29 mouse cellular contexts compared by ENCODE assay signal in the genomic region with DNA sequence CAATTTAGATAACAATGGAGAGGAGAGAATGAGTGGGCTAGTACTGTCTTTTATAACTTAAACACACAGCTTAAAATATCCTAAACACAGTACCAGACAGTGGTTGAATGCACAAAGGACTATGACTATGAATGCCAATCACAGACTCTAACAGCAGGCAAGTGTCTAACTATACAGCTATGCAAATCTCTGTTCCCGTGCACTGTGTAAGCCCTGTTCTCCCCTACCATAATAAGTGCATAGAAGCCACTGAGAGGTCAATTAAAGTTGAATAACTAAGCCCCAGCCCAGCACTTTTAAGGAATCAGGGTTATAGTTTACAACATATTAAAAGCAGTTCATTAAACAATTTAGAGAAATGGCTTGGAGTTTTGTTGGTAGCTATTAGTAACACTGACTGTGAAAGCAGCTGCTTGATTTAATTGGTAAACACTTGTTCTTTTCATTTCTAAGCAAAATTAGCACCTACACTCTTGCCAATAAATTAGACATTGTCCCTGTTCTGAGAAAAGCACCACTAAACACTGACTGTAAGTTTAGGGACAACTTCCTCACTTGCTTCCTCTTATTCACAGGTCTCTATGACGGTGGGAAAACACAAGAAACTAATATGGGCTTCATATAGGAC.
DNase-seq lines count a peak whose midpoint lies in the region; ATAC-seq and TF ChIP-seq lines count a peak whose summit lies in the region.
"Had no signal": no experiment of that assay in that cellular context is flagged by ENCODE, and none has a peak within 500 bp of the region (broad histone marks: within the 10 kb centered on the region; RNA-seq: fewer than 3 reads in every experiment).

No protein-coding gene starts in this region.

- H3K27me3 ChIP-seq in limb, embryonic 12.5 days: no peaks in the 10 kb centered on the region
- no peaks in the 10 kb centered on the region for H3K27me3 ChIP-seq in limb, embryonic 10.5 days (ENCODE audit: low read depth, poor library complexity, severe bottlenecking)
- H3K27me3 ChIP-seq in forebrain, embryonic 12.5 days: 0 out of 2 replicates have a peak, but pooled peaks cover 3% of the 10 kb centered on the region
- no peaks in the 10 kb centered on the region for H3K27me3 ChIP-seq in forebrain, postnatal 0 days (ENCODE audit: insufficient read depth, low read length)
- H3K27me3 ChIP-seq: embryonic facial prominence, embryonic 12.5 days; hindbrain, embryonic 15.5 days; limb, embryonic 15.5 days; liver, embryonic 13.5 days; megakaryocyte, embryonic 14.5 days had no signal

- H3K27ac ChIP-seq in limb, embryonic 12.5 days: no peak overlapping the region
- no peak overlapping the region for H3K27ac ChIP-seq in limb, embryonic 10.5 days
- H3K27ac ChIP-seq in forebrain, embryonic 12.5 days: no peak overlapping the region
- no peak overlapping the region for H3K27ac ChIP-seq in forebrain, postnatal 0 days (ENCODE audit: low read depth, low read length)
- H3K27ac ChIP-seq: embryonic facial prominence, embryonic 12.5 days; hindbrain, embryonic 10.5 days; hindbrain, embryonic 15.5 days; kidney, postnatal 0 days; limb, embryonic 15.5 days; liver, embryonic 13.5 days; stomach, postnatal 0 days had no signal

- no peaks in the 10 kb centered on the region for H3K4me1 ChIP-seq in limb, embryonic 12.5 days (replicated peaks)
- no peaks in the 10 kb centered on the region for H3K4me1 ChIP-seq in limb, embryonic 10.5 days
- H3K4me1 ChIP-seq in forebrain, embryonic 12.5 days: no peaks in the 10 kb centered on the region
- no peaks in the 10 kb centered on the region for H3K4me1 ChIP-seq in forebrain, postnatal 0 days (ENCODE audit: insufficient read depth)
- H3K4me1 ChIP-seq: embryonic facial prominence, embryonic 12.5 days; hindbrain, embryonic 10.5 days; hindbrain, embryonic 15.5 days; limb, embryonic 15.5 days; liver, embryonic 13.5 days; megakaryocyte, embryonic 14.5 days had no signal

- H3K36me3 ChIP-seq in limb, embryonic 12.5 days: no peaks in the 10 kb centered on the region
- no peaks in the 10 kb centered on the region for H3K36me3 ChIP-seq in limb, embryonic 10.5 days
- H3K36me3 ChIP-seq in forebrain, embryonic 12.5 days (replicated peaks): no peaks in the 10 kb centered on the region
- H3K36me3 ChIP-seq in forebrain, postnatal 0 days (ENCODE audit: insufficient read depth): no peaks in the 10 kb centered on the region
- H3K36me3 ChIP-seq: embryonic facial prominence, embryonic 12.5 days; G1E; hindbrain, embryonic 10.5 days; hindbrain, embryonic 15.5 days; limb, embryonic 15.5 days; liver, embryonic 13.5 days had no signal

- H3K4me3 ChIP-seq in limb, embryonic 12.5 days (replicated peaks): no peak overlapping the region
- no peak overlapping the region for H3K4me3 ChIP-seq in limb, embryonic 10.5 days
- no peak overlapping the region for H3K4me3 ChIP-seq in forebrain, embryonic 12.5 days (replicated peaks)
- H3K4me3 ChIP-seq in forebrain, postnatal 0 days (ENCODE audit: low read depth, low read length): no peak overlapping the region
- H3K4me3 ChIP-seq: embryonic facial prominence, embryonic 12.5 days; hindbrain, embryonic 10.5 days; hindbrain, embryonic 15.5 days; limb, embryonic 15.5 days; liver, embryonic 13.5 days; megakaryocyte, embryonic 14.5 days had no signal

- H3K9me3 ChIP-seq in limb, embryonic 12.5 days: no peaks in the 10 kb centered on the region
- H3K9me3 ChIP-seq in limb, embryonic 10.5 days (replicated peaks): no peaks in the 10 kb centered on the region
- no peaks in the 10 kb centered on the region for H3K9me3 ChIP-seq in forebrain, embryonic 12.5 days
- no peaks in the 10 kb centered on the region for H3K9me3 ChIP-seq in forebrain, postnatal 0 days (ENCODE audit: low read length)
- H3K9me3 ChIP-seq: embryonic facial prominence, embryonic 12.5 days; G1E; hindbrain, embryonic 10.5 days; hindbrain, embryonic 15.5 days; limb, embryonic 15.5 days; liver, embryonic 13.5 days; megakaryocyte, embryonic 14.5 days had no signal

- TF ChIP-seq CTCF in forebrain, postnatal 0 days (IDR thresholded peaks at IDR 0.05; ENCODE audit: low read depth): no peak

- H3K9ac ChIP-seq in limb, embryonic 12.5 days (replicated peaks): no peak overlapping the region
- H3K9ac ChIP-seq in forebrain, embryonic 12.5 days: no peak overlapping the region
- H3K9ac ChIP-seq in forebrain, postnatal 0 days: no peak overlapping the region
- H3K9ac ChIP-seq: embryonic facial prominence, embryonic 12.5 days; hindbrain, embryonic 15.5 days; limb, embryonic 15.5 days; liver, embryonic 13.5 days had no signal

- WGBS in limb, embryonic 12.5 days: 59% methylated on average over 2 of the region's 2 CpGs
- WGBS in limb, embryonic 10.5 days: 90% methylated on average over 2 of the region's 2 CpGs
- 33% methylated on average over 2 of the region's 2 CpGs for WGBS in forebrain, embryonic 12.5 days
- WGBS in forebrain, postnatal 0 days: 10% methylated on average over 2 of the region's 2 CpGs

- H3K4me2 ChIP-seq in limb, embryonic 12.5 days: no peak overlapping the region
- H3K4me2 ChIP-seq in forebrain, embryonic 12.5 days: no peak overlapping the region
- no peak overlapping the region for H3K4me2 ChIP-seq in forebrain, postnatal 0 days (ENCODE audit: low read depth)
- H3K4me2 ChIP-seq: embryonic facial prominence, embryonic 12.5 days; hindbrain, embryonic 15.5 days; limb, embryonic 15.5 days; liver, embryonic 13.5 days had no signal

- no peak for DNase-seq in limb, embryonic 10.5 days (ENCODE audit: low spot score)
- DNase-seq in R1 (ENCODE audit: low read depth, low spot score): peak; percentile 21
- DNase-seq in forebrain, postnatal 0 days: peak; percentile 14
- DNase-seq in ovary, postnatal 14 days (ENCODE audit: low spot score): no peak
- DNase-seq in heart, adult 11 months: no peak
- DNase-seq: adrenal gland, postnatal 10 days; cerebellum, adult 8-10 months; cerebellum, postnatal 36 days; gastrocnemius, postnatal 10 days; heart, postnatal 14 days; kidney, adult 2 months; kidney, postnatal 4 days; liver, embryonic 13.5 days; lung, adult 18-20 months; lung, postnatal 4 days; right cerebral cortex, postnatal 4 days; thymus, adult 2 months; thymus, postnatal 36 days had no signal

- 0 out of 2 replicates have a peak, but pooled peaks have one; percentile 56 for ATAC-seq in limb, embryonic 12.5 days (ENCODE audit: insufficient number of reproducible peaks, insufficient read depth, low FRiP score, low TSS enrichment, low read depth)
- peak; percentile 73; the same call in 1 of the 2 replicates for ATAC-seq in forebrain, embryonic 12.5 days (ENCODE audit: low FRiP score)
- peak; percentile 67 for ATAC-seq in forebrain, postnatal 0 days
- ATAC-seq: lung, postnatal 0 days had no signal

Comparison
In these comparisons a context has a peak if more than half of its experiments do, and no peak if none do; other contexts are left out.
1. DNase-seq: peak in R1 (single experiment) and forebrain, postnatal 0 days (single experiment); none in limb, embryonic 10.5 days (single experiment), ovary, postnatal 14 days (single experiment) and heart, adult 11 months (single experiment).
2. Peak in every context shown above with its lines, with median percentiles within 50 percentile points of each other: ATAC-seq.